Mouse (Mus musculus) liver, embryonic 11.5 days (tissue): Measurements from ENCODE around the gene Samd4. TPM values are rescaled to one million over a fixed set of nuclear protein-coding genes. Genes with fewer than 3 reads are reported as not detected.

Source experiments
- ATAC-seq: fragments of 200-750 bp; cut with Nextera tagmentation; replicated peaks from 2 replicates; pipeline ENCODE4 v1.8.0; 2017; ENCODE audit warnings: moderate number of reproducible peaks, mild to moderate bottlenecking, moderate TSS enrichment, moderate library complexity; ENCODE audit not compliant: low FRiP score
- DNase-seq: peaks from one replicate; pipeline ENCODE4 v3.0.0-alpha.2; 2017; ENCODE audit warnings: low spot score
- H3K27ac ChIP-seq: fragments of 300-500 bp; sonication (generic); 2 replicates; pipeline ENCODE4 v1.5.1; 2014; ENCODE audit warnings: mild to moderate bottlenecking, low read depth, low read length, control low read depth
- H3K27me3 ChIP-seq: fragments of 300-500 bp; sonication (generic); replicated peaks from 2 replicates; pipeline ENCODE4 v1.6.1; 2014; ENCODE audit warnings: low read length, mixed read lengths; ENCODE audit not compliant: control insufficient read depth, insufficient read depth
- H3K36me3 ChIP-seq: fragments of 300-500 bp; sonication (generic); 2 replicates; pipeline ENCODE4 v1.6.1; 2014; ENCODE audit warnings: mild to moderate bottlenecking, low read length, moderate library complexity, mixed read lengths; ENCODE audit not compliant: control insufficient read depth, insufficient read depth
- H3K4me1 ChIP-seq: fragments of 300-500 bp; sonication (generic); replicated peaks from 2 replicates; pipeline ENCODE4 v1.6.1; 2014; ENCODE audit warnings: low read length, mixed read lengths; ENCODE audit not compliant: control insufficient read depth, insufficient read depth
- H3K4me2 ChIP-seq: fragments of 300-500 bp; sonication (generic); 2 replicates; pipeline ENCODE4 v1.6.1; 2014; ENCODE audit warnings: mild to moderate bottlenecking, control low read depth, moderate library complexity
- H3K4me3 ChIP-seq: fragments of 300-500 bp; sonication (generic); 2 replicates; pipeline ENCODE4 v1.5.1; 2014; ENCODE audit warnings: low read depth, low read length, control low read depth
- H3K9ac ChIP-seq: fragments of 300-500 bp; sonication (generic); 2 replicates; pipeline ENCODE4 v1.6.1; 2014; ENCODE audit warnings: low read depth, low read length, control low read depth
- H3K9me3 ChIP-seq: fragments of 300-500 bp; sonication (generic); 2 replicates; pipeline ENCODE4 v1.6.1; 2016; ENCODE audit warnings: low read length, inconsistent platforms, mixed read lengths; ENCODE audit not compliant: control insufficient read depth
- WGBS: fragments of 180-500 bp; shearing (Covaris S2); extraction: QIAGEN DNeasy Blood & Tissue Kit; methylation state at CpG from one replicate; pipeline ENCODE4 v1.1.7; 2014; 5-methylcytosine and 5-hydroxymethylcytosine counted together
- polyA plus RNA-seq: library from polyadenylated mRNA; unstranded; fragments of >200 nt; fragmentation: Nextera tagmentation; extraction: Ambion mirVana; gene quantifications from 2 replicates; pipeline ENCODE4 v1.2.1, GENCODE M21; 2014

Samd4 gene
- polyA plus RNA-seq, 1 experiment from 2014 or later, result 1.1 TPM

- ATAC-seq, result peak; percentile 73
- H3K4me2 ChIP-seq, result no peak overlapping the region
Measured at GRCm38 (mm10) chr14:47116062-47116762, 233.6 kb downstream of the Samd4 start.

DNA sequence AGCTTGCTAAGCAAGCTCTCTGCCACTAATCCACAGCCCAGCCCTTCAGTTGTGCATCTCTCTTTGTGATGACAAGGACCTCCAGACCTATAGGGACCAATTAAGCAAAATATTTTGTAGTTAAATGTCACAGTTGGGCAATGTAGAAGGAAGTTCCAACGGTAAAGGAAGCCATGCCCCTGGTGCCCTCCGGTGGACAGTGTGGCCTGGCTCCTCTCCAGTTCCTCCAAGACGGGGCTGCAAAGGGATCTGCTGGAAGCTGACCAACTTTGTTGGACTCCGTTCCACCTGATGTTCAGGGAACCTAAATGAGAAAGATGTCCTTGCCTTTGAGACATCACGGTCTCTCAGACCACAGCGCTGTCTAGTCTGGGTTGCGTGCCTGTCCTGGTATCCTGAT is 234.9 kb downstream of the Samd4 start:
- H3K9me3 ChIP-seq, result no peaks in the 10 kb centered on the region
- H3K27ac ChIP-seq, result no peak overlapping the region
- WGBS, result 70% methylated on average over 7 of the region's 7 CpGs
- no peak overlapping the region for H3K9ac ChIP-seq
- H3K4me2 ChIP-seq, result no peak overlapping the region
- H3K4me1 ChIP-seq, result no peaks in the 10 kb centered on the region
- no peak for DNase-seq
- ATAC-seq, result no peak
- H3K36me3 ChIP-seq, result no peaks in the 10 kb centered on the region
- H3K27me3 ChIP-seq, result no peaks in the 10 kb centered on the region
- H3K4me3 ChIP-seq, result no peak overlapping the region

More at GRCm38 (mm10) chr14:47116062-47116762, 233.6 kb downstream of the Samd4 start:
- H3K9ac ChIP-seq, result no peak overlapping the region
- no peaks in the 10 kb centered on the region for H3K9me3 ChIP-seq
- no peak overlapping the region for H3K4me3 ChIP-seq
- 63% methylated on average over 9 of the region's 10 CpGs for WGBS
- no peaks in the 10 kb centered on the region; the same call in 1 of the 2 replicates for H3K4me1 ChIP-seq
- H3K27me3 ChIP-seq, result no peaks in the 10 kb centered on the region
- DNase-seq, result no peak
- no peaks in the 10 kb centered on the region for H3K36me3 ChIP-seq
- no peak overlapping the region for H3K27ac ChIP-seq

DNA sequence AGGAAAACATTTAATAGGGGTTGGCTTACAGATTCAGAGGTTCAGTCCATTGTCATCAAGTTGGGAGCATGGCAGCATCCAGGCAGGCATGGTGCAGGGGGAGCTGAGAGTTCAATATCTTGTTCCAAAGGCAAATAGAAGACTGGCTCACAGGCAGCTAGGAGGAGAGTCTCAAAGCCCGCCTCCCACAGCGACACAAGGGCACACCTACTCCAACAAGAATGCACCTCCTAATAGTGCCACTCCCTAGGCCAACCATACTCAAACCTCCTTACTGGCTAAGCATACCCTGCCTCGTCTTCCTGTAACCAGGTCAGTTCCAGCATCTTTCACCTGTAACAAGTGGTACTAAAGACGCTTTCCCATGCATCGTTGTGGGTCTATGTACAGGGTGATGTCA is 245.3 kb downstream of the Samd4 start:
- no peak for ATAC-seq
- no peak overlapping the region for H3K4me3 ChIP-seq
- H3K4me2 ChIP-seq, result no peak overlapping the region
- H3K27ac ChIP-seq, result no peak overlapping the region
- no peak overlapping the region for H3K9ac ChIP-seq
- 77% methylated on average over 5 of the region's 5 CpGs for WGBS
- H3K9me3 ChIP-seq, result no peaks in the 10 kb centered on the region
- H3K4me1 ChIP-seq, result no peaks in the 10 kb centered on the region
- no peaks in the 10 kb centered on the region for H3K36me3 ChIP-seq
- DNase-seq, result no peak
- no peaks in the 10 kb centered on the region for H3K27me3 ChIP-seq

DNA sequence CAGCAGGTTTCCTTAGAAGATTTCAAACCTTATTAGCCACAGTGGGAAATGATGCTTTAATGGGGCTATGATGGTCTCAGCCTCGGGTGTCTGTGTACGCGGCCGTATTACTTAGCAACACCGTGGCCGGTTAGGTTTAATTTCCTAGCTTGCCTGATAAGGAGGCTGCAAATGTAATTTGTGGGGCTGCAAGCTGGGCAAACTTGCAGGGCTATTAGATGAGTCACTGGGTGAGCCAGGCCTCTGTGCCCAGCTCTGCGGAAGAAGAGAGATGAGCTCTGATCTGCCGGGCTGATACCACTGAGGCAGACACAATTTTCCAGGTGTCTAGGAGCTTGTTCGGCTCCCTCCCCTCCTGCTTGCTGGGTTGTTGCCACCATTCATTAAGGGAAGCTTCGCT is 251.3 kb downstream of the Samd4 start:
- no peak for ATAC-seq
- no peak for DNase-seq

GRCm38 (mm10) chr14:47136637-47137036 is 254.0 kb downstream of the Samd4 start:
- Histone ChIP-seq H3K4me1 (no peaks in the 10 kb centered on the region), H3K27me3 (no peaks in the 10 kb centered on the region), H3K9ac (no peak overlapping the region), H3K27ac (no peak overlapping the region), H3K4me3 (no peak overlapping the region), H3K9me3 (no peaks in the 10 kb centered on the region), H3K36me3 (no peaks in the 10 kb centered on the region), H3K4me2 (no peak overlapping the region)
- DNase-seq (no peak), ATAC-seq (no peak)
- WGBS, result 63% methylated on average over 5 of the region's 5 CpGs

More for the DNA sequence above, 251.3 kb downstream of the Samd4 start:
- H3K36me3 ChIP-seq, result no peaks in the 10 kb centered on the region
- 72% methylated on average over 10 of the region's 10 CpGs for WGBS
- no peaks in the 10 kb centered on the region for H3K9me3 ChIP-seq
- H3K9ac ChIP-seq, result no peak overlapping the region
- no peak overlapping the region for H3K4me2 ChIP-seq
- no peaks in the 10 kb centered on the region for H3K27me3 ChIP-seq
- no peak overlapping the region for H3K27ac ChIP-seq
- no peaks in the 10 kb centered on the region for H3K4me1 ChIP-seq
- H3K4me3 ChIP-seq, result no peak overlapping the region

DNA sequence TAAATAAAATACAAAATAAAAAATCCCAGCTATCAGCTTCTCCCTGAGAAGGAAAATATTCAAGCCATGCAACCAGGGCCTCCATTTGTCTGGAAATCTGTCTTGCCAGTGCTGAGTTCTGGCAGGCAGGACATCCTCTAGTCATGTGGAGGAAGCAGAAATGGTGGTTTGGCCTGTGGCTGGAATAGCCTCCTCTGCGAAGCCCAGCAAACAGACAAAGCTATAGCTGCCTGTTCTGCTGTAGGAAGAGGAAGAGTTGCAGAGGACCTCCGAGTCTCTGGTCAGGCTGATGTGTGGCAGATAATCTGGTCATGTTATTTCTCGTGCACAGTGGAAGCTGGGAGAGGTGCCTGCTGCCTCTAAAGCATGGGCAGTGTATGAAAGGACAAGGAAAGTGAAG is 256.2 kb downstream of the Samd4 start:
- Histone ChIP-seq H3K4me2 (no peak overlapping the region), H3K4me1 (no peaks in the 10 kb centered on the region), H3K27me3 (no peaks in the 10 kb centered on the region), H3K27ac (no peak overlapping the region), H3K9ac (no peak overlapping the region), H3K4me3 (no peak overlapping the region), H3K36me3 (no peaks in the 10 kb centered on the region), H3K9me3 (no peaks in the 10 kb centered on the region)
- DNase-seq (no peak), ATAC-seq (no peak)
- WGBS, result 40% methylated on average over 3 of the region's 3 CpGs

DNA sequence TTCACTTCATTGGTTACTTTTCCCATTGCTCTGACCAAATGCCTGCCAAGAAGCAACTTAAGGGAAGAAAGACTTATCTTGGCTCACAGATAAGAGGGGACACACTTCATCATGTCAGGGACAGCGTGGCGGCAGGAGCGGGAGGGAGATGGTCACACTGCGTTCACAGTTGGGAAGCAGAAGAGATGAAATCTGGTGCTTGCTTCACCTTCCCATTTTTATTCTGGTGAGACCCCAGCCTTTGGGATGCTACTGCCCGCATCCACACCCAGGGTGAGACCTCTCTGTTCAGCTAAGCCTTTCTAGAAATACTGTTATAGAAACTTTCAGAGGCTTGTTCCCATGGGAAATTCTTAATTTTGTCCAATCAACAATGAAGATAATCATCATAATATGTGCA is 261.7 kb downstream of the Samd4 start:
- H3K4me1 ChIP-seq, result no peaks in the 10 kb centered on the region
- H3K9me3 ChIP-seq, result no peaks in the 10 kb centered on the region
- 87% methylated on average over 5 of the region's 5 CpGs for WGBS
- H3K27ac ChIP-seq, result no peak overlapping the region
- no peaks in the 10 kb centered on the region for H3K27me3 ChIP-seq
- no peak overlapping the region for H3K4me2 ChIP-seq
- no peak overlapping the region for H3K9ac ChIP-seq
- ATAC-seq (no peak), DNase-seq (no peak)
- H3K36me3 ChIP-seq, result no peaks in the 10 kb centered on the region
- H3K4me3 ChIP-seq, result no peak overlapping the region

- H3K4me2 ChIP-seq, result no peak overlapping the region
- ATAC-seq, result no peak
Measured at GRCm38 (mm10) chr14:47151306-47151705, 268.7 kb downstream of the Samd4 start.

DNA sequence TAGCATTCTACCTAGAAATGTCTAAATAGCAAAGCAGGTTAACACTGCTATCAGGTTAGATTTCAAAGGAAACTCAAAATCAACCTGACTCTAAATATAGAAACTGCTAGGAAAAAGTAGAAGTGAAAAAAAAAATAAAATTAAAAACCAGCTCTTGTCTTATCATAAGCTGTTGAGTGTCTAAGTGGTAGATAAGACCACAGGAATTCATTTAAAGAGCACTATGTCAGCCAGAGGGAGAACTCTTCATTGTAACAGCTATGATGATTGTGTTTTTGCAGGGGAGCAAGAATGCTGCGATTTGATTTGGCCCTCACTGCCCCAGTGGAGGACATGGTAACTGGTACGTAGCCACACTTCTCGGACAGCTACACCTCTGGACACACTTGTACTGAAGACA is 271.6 kb downstream of the Samd4 start:
- Histone ChIP-seq H3K9me3 (no peaks in the 10 kb centered on the region), H3K36me3 (no peaks in the 10 kb centered on the region), H3K27ac (no peak overlapping the region), H3K9ac (no peak overlapping the region), H3K27me3 (no peaks in the 10 kb centered on the region), H3K4me2 (no peak overlapping the region), H3K4me3 (no peak overlapping the region), H3K4me1 (no peaks in the 10 kb centered on the region)
- ATAC-seq (no peak), DNase-seq (no peak)
- WGBS, result 76% methylated on average over 3 of the region's 3 CpGs

More at GRCm38 (mm10) chr14:47151306-47151705, 268.7 kb downstream of the Samd4 start:
- Histone ChIP-seq H3K4me1 (no peaks in the 10 kb centered on the region), H3K4me3 (no peak overlapping the region), H3K9ac (no peak overlapping the region), H3K27ac (no peak overlapping the region), H3K9me3 (no peaks in the 10 kb centered on the region), H3K36me3 (no peaks in the 10 kb centered on the region), H3K27me3 (no peaks in the 10 kb centered on the region)
- 85% methylated on average over 6 of the region's 6 CpGs for WGBS
- DNase-seq, result no peak
